Mouse (Mus musculus): ENCODE data around the gene Elp4.
A peak's percentile ranks its signal among the peaks of the same experiment; 100 is the strongest.

The Elp4 gene

GRCm38 (mm10) chr2:105903896-105904756, at the start of gene Elp4, which contains the start of gene Immp1l:
Gene Elp4, minus strand, starts transcription at chr2:105904564.
Gene Immp1l, plus strand, starts transcription at chr2:105904638.
- DNase-seq: peak; percentile 98

- DNase-seq: no peak
Observed at GRCm38 (mm10) chr2:105953862-105954261, 49.5 kb upstream of the Elp4 start.

- DNase-seq: no peak
Observed at GRCm38 (mm10) chr2:105951350-105951940, 47.1 kb upstream of the Elp4 start.

GRCm38 (mm10) chr2:105950131-105950530, 45.8 kb upstream of the Elp4 start:
- no peak for DNase-seq

- no peak for DNase-seq
Observed at GRCm38 (mm10) chr2:105917623-105918346, 13.4 kb upstream of the Elp4 start.

GRCm38 (mm10) chr2:105916671-105917070, 12.3 kb upstream of the Elp4 start:
- no peak for DNase-seq

- DNase-seq: no peak
Observed at GRCm38 (mm10) chr2:105913655-105914366, 9.4 kb upstream of the Elp4 start.

GRCm38 (mm10) chr2:105910611-105911010, 6.2 kb upstream of the Elp4 start:
- DNase-seq: no peak

GRCm38 (mm10) chr2:105908351-105908750, 4.0 kb upstream of the Elp4 start:
- no peak for DNase-seq

GRCm38 (mm10) chr2:105904757-105905146, 388 bp upstream of the Elp4 start:
- DNase-seq: no peak

- no peak for DNase-seq
Observed at GRCm38 (mm10) chr2:105890816-105891215, 13.5 kb downstream of the Elp4 start.

- no peak for DNase-seq
Observed at GRCm38 (mm10) chr2:105873403-105873802, 31.0 kb downstream of the Elp4 start.

- DNase-seq: peak; percentile 52
Observed at GRCm38 (mm10) chr2:105854740-105855139, 49.6 kb downstream of the Elp4 start.

- DNase-seq: no peak
Observed at GRCm38 (mm10) chr2:105852971-105853370, 51.4 kb downstream of the Elp4 start.

- no peak for DNase-seq
Observed at GRCm38 (mm10) chr2:105851714-105852293, 52.6 kb downstream of the Elp4 start.

- DNase-seq: no peak
Observed at GRCm38 (mm10) chr2:105843151-105843550, 61.2 kb downstream of the Elp4 start.

GRCm38 (mm10) chr2:105817965-105818364, 86.4 kb downstream of the Elp4 start:
- no peak for DNase-seq

GRCm38 (mm10) chr2:105815170-105815569, 89.2 kb downstream of the Elp4 start:
- DNase-seq: no peak

- no peak for DNase-seq
Observed at GRCm38 (mm10) chr2:105813041-105813440, 91.3 kb downstream of the Elp4 start.

GRCm38 (mm10) chr2:105810286-105810685, 94.1 kb downstream of the Elp4 start:
- DNase-seq: no peak

GRCm38 (mm10) chr2:105806571-105806970, 97.8 kb downstream of the Elp4 start:
- DNase-seq: no peak

GRCm38 (mm10) chr2:105806047-105806446, 98.3 kb downstream of the Elp4 start:
- DNase-seq: no peak

GRCm38 (mm10) chr2:105805210-105805609, 99.2 kb downstream of the Elp4 start:
- DNase-seq: no peak
